Mouse (Mus musculus) heart, embryonic 12.5 days (tissue): ENCODE measurements around the gene Rnh1. TPM values are rescaled to one million over a fixed set of nuclear protein-coding genes. Genes with fewer than 3 reads are reported as not detected.

ENCODE experiments used
- ATAC-seq: fragments of 200-750 bp; cut with Nextera tagmentation; 2 replicates; pipeline ENCODE4 v1.8.0; 2017; ENCODE audit warnings: moderate TSS enrichment, moderate library complexity; ENCODE audit not compliant: insufficient number of reproducible peaks, low FRiP score
- H3K27ac ChIP-seq: fragments of 300-500 bp; sonication (generic); 2 replicates; pipeline ENCODE4 v1.5.1; 2016; ENCODE audit warnings: mild to moderate bottlenecking, moderate library complexity; ENCODE audit not compliant: poor library complexity, severe bottlenecking
- H3K27me3 ChIP-seq: fragments of 300-500 bp; sonication (generic); replicated peaks from 2 replicates; pipeline ENCODE4 v1.6.1; 2016; ENCODE audit warnings: mild to moderate bottlenecking, moderate library complexity
- H3K36me3 ChIP-seq: fragments of 300-500 bp; sonication (generic); 2 replicates; pipeline ENCODE4 v1.6.1; 2016; ENCODE audit warnings: mild to moderate bottlenecking, moderate library complexity
- H3K4me1 ChIP-seq: fragments of 300-500 bp; sonication (generic); replicated peaks from 2 replicates; pipeline ENCODE4 v1.6.1; 2016; ENCODE audit warnings: mild to moderate bottlenecking
- H3K4me2 ChIP-seq: fragments of 300-500 bp; sonication (generic); 2 replicates; pipeline ENCODE4 v1.6.1; 2016; ENCODE audit warnings: mild to moderate bottlenecking, moderate library complexity
- H3K4me3 ChIP-seq: fragments of 300-500 bp; sonication (generic); 2 replicates; pipeline ENCODE4 v1.5.1; 2016; ENCODE audit warnings: mild to moderate bottlenecking
- H3K9ac ChIP-seq: fragments of 300-500 bp; sonication (generic); 2 replicates; pipeline ENCODE4 v1.6.1; 2016; ENCODE audit warnings: mild to moderate bottlenecking, moderate library complexity
- H3K9me3 ChIP-seq: fragments of 300-500 bp; sonication (generic); replicated peaks from 2 replicates; pipeline ENCODE4 v1.6.1; 2016; ENCODE audit warnings: mild to moderate bottlenecking, moderate library complexity
- WGBS: fragments of 180-500 bp; shearing (Covaris S2); methylation state at CpG from one replicate; pipeline ENCODE4 v1.1.7; 2016; 5-methylcytosine and 5-hydroxymethylcytosine counted together
- polyA plus RNA-seq: library from polyadenylated mRNA; unstranded; fragments of >200 nt; fragmentation: Nextera tagmentation; extraction: Ambion mirVana; gene quantifications from 2 replicates; pipeline ENCODE4 v1.2.1, GENCODE M21; 2016

The Rnh1 gene
- polyA plus RNA-seq, 1 experiment from 2014 or later, result 82.4 TPM

DNA sequence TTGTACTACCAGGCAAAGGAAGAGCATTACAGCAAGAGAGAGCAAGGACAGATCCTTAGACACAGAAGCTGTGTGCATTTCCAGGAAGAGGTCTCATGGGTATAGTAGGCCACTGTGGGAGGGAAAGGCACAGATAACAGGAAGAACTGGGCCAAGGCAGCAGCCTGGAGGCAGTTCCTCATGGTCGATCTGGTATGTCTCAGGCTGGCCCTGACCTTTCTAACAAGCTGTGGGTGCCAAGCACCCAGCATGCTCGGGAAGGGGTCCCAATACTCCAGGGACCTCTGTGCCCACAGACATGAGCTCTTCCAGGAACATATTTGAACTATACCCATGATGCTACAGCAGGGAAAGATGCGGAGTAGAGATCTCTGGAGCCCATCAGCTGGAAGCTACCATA lies 31.9 kb upstream of the Rnh1 start:
- 66% methylated on average over 3 of the region's 3 CpGs for WGBS
- Histone ChIP-seq H3K27me3 (no peaks in the 10 kb centered on the region), H3K9ac (no peak overlapping the region), H3K9me3 (no peaks in the 10 kb centered on the region), H3K4me2 (no peak overlapping the region), H3K4me1 (no peaks in the 10 kb centered on the region), H3K4me3 (no peak overlapping the region), H3K27ac (no peak overlapping the region), H3K36me3 (no peaks in the 10 kb centered on the region)
- no peak for ATAC-seq

DNA sequence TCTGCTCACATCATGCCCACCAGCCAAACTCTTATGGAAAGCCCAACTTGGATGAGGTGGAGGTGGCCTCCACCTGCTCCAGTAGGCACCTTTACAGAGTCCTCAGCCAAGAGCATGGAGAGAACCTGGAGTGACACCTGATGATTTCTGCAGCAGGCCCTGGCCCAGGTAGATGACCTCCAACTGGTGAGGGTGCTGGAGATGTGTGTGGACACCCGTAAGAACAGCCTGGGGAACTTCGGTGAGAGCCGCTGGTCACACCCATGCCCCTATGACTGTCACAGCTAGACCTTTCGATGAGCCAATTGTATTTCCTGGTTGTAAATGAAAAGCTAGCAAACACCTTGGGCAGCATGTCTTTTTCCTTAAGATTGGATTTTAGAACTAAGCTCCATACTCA lies 25.5 kb upstream of the Rnh1 start:
- H3K4me3 ChIP-seq, result no peak overlapping the region
- no peak for ATAC-seq
- WGBS, result 88% methylated on average over 4 of the region's 4 CpGs
- H3K27ac ChIP-seq, result no peak overlapping the region
- no peaks in the 10 kb centered on the region for H3K27me3 ChIP-seq
- no peak overlapping the region for H3K9ac ChIP-seq
- H3K36me3 ChIP-seq, result no peaks in the 10 kb centered on the region
- peaks cover 12% of the 10 kb centered on the region for H3K4me1 ChIP-seq
- no peak overlapping the region for H3K4me2 ChIP-seq
- H3K9me3 ChIP-seq, result no peaks in the 10 kb centered on the region

DNA sequence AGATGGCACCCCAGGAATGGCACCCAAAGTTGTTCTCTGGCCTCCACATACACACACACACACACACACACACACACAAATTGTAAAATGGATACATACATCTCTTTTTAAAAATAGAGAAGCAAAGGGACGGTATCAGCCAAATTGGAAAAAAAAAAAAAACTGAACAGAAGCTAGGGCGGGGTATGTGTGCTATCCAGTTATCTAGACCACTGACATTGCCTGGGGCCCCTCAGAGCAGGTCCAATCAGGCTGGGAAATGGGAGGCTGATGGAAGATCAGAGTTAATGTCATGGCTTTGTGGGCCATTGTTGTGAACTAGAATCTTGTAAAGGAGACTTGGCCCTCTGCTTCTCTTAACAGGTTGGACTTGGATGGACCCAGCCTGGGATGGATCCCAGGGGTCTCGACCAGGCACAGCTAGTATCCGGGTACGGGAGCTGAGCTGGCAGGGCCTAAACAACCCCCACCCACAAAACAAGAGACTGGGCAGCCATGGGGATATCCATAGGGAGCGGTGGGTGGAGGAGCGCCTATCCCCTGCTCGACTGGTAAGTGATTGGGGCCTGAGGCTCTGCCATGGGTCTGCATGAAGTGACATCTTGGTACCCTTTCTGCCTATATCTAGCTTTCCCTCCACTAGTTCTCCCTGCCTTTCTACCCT lies 24.1 kb upstream of the Rnh1 start:
- no peak for ATAC-seq
- H3K27me3 ChIP-seq, result no peaks in the 10 kb centered on the region
- H3K9ac ChIP-seq, result no peak overlapping the region
- H3K27ac ChIP-seq, result no peak overlapping the region
- H3K36me3 ChIP-seq, result peaks cover 6% of the 10 kb centered on the region
- no peaks in the 10 kb centered on the region for H3K9me3 ChIP-seq
- no peak overlapping the region for H3K4me3 ChIP-seq
- peaks cover 25% of the 10 kb centered on the region for H3K4me1 ChIP-seq
- no peak overlapping the region for H3K4me2 ChIP-seq
- WGBS, result 81% methylated on average over 8 of the region's 8 CpGs

DNA sequence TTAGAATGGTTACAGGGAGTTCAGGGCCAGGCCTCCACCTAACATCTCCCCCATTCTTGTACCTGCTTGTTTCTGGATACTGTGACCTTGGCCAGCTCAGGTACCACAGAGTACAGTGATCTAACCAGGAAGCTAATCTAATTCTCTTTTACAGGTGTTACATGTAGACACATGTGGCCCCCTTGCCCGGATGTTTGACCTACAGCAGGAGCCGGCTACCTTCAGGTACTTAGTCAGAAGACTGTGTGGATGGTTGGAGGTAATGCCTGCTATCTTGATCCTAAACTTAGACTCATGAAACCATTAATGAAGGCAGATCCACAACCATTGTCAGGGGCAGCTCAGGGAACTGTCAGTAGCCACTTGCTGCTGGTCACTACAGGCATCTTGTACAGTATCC lies 23.1 kb upstream of the Rnh1 start:
- Histone ChIP-seq H3K4me1 (peaks cover 35% of the 10 kb centered on the region), H3K9ac (no peak overlapping the region), H3K36me3 (peaks cover 16% of the 10 kb centered on the region), H3K4me2 (no peak overlapping the region), H3K9me3 (no peaks in the 10 kb centered on the region), H3K27ac (no peak overlapping the region), H3K4me3 (no peak overlapping the region), H3K27me3 (no peaks in the 10 kb centered on the region)
- ATAC-seq, result no peak
- WGBS, result 92% methylated on average over 2 of the region's 2 CpGs

DNA sequence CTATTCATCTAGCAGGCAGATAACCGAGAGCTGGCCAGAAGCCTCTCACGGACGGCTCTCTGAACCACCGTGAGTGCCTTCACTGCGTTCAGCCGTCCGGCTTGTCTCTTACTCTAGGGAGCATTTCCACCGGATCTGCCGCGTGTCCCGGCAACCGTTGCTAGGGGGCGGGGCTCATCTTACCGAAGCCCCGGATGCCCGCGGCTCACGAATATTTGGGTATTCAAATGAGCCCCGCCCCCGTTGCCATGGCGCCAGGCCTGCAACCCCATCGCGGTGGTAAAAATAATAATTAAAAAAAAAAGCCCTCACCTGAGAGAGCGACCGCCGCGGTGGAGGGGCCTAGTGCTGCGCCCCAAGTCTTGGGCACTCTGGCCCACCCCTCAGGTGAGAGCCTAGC lies 22.2 kb upstream of the Rnh1 start:
- Histone ChIP-seq H3K36me3 (peaks cover 25% of the 10 kb centered on the region), H3K4me3 (peak overlapping the region; percentile 89), H3K4me2 (peak overlapping the region; percentile 93), H3K4me1 (peaks cover 37% of the 10 kb centered on the region), H3K27me3 (no peaks in the 10 kb centered on the region), H3K9me3 (no peaks in the 10 kb centered on the region), H3K9ac (peak overlapping the region; percentile 70), H3K27ac (peak overlapping the region; percentile 78; the same call in 1 of the 2 replicates)
- WGBS, result under 1% methylated on average over 28 of the region's 28 CpGs
- peak; percentile 44 for ATAC-seq

DNA sequence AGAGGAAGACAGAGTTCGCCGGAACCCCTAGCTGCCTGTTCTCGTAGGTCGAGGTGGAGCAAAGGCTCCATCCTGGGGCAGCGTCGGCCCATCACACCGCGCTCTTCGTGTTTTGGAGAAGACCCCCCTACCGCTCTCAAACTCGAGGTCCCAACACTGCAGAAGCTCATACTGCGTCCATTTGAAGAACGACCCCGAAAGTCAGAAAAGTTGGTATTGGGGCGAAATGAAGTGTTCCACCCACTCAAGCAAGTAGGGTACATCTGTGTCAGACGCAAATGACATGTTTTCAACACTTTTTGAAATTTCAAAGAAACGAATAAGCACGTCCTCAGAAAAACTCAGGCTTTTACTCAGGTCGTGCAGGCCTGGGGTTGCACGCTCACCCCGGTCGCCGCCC lies 21.8 kb upstream of the Rnh1 start:
- peaks cover 29% of the 10 kb centered on the region for H3K36me3 ChIP-seq
- H3K9ac ChIP-seq, result peak overlapping the region; percentile 70
- peaks cover 37% of the 10 kb centered on the region for H3K4me1 ChIP-seq
- no peaks in the 10 kb centered on the region for H3K27me3 ChIP-seq
- under 1% methylated on average over 23 of the region's 23 CpGs for WGBS
- H3K4me2 ChIP-seq, result peak overlapping the region; percentile 93
- no peaks in the 10 kb centered on the region for H3K9me3 ChIP-seq
- peak overlapping the region; percentile 78 for H3K27ac ChIP-seq
- no peak for ATAC-seq
- H3K4me3 ChIP-seq, result peak overlapping the region; percentile 89

DNA sequence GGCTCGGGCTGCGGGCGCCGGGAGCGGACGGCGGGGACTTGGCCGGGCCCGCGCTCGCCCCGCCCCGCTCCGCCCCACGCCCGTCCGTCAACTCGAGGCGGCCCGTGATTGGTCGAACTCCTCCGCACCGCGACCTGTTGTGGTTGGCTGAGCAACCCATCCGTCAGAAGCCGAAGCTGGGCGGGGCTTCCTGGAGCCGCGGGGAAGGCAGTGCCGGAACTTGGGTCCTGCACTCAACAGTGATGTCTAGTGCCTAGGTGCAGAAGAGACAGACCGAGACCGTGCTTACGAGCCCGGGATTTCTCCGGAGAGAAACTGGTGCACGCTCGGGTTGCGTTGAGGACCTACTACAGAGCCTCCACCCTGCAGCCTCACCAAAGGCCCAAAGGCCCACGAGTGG lies 21.3 kb upstream of the Rnh1 start, which contains the start of the genes Hras and Lrrc56:
Gene Hras, minus strand, starts transcription at position 58 of the 400 bp plus-strand sequence.
Gene Lrrc56, plus strand, starts transcription at position 210 of the 400 bp plus-strand sequence.
- Histone ChIP-seq H3K9me3 (no peaks in the 10 kb centered on the region), H3K27ac (peak within 1 kb of the TSS; percentile 78), H3K27me3 (no peaks in the 10 kb centered on the region), H3K9ac (peak within 1 kb of the TSS; percentile 98), H3K4me2 (peak within 1 kb of the TSS; percentile 93), H3K4me3 (peak within 1 kb of the TSS; percentile 89), H3K36me3 (peaks cover 34% of the 10 kb centered on the region), H3K4me1 (peaks cover 34% of the 10 kb centered on the region)
- peak; percentile 97 for ATAC-seq
- 0% methylated on average over 29 of the region's 39 CpGs for WGBS

DNA sequence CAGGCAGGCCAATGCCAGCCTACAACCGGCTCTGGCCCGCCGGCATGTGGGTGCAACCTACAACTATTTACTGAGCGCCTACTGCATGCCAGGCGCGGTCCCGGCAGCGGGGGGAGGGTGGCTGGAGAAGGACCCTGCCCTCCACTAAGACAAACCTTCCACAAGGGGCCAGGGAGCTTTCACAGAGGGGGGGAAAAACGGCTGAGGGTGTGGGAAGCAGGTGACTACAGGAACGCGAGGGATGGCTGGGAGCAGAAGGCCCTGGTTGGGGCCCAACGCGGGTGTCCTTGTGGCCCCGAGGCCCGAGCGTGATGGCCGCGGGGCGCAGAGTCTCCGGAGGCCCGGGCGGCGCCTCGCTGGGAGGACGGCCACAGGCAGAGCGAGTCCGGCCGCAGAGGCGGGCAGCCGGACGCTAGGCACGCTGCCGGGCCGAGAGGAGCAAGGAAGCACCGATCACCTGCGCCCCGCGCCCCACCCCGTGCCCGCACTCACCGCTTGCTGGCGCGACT lies 20.7 kb upstream of the Rnh1 start:
- no peak for ATAC-seq
- under 1% methylated on average over 43 of the region's 43 CpGs for WGBS
- peaks cover 37% of the 10 kb centered on the region for H3K36me3 ChIP-seq
- no peaks in the 10 kb centered on the region for H3K9me3 ChIP-seq
- H3K27ac ChIP-seq, result peak overlapping the region; percentile 65
- H3K9ac ChIP-seq, result peak overlapping the region; percentile 98
- H3K4me1 ChIP-seq, result peaks cover 33% of the 10 kb centered on the region
- peak overlapping the region; percentile 93 for H3K4me2 ChIP-seq
- peak overlapping the region; percentile 89 for H3K4me3 ChIP-seq
- no peaks in the 10 kb centered on the region for H3K27me3 ChIP-seq

DNA sequence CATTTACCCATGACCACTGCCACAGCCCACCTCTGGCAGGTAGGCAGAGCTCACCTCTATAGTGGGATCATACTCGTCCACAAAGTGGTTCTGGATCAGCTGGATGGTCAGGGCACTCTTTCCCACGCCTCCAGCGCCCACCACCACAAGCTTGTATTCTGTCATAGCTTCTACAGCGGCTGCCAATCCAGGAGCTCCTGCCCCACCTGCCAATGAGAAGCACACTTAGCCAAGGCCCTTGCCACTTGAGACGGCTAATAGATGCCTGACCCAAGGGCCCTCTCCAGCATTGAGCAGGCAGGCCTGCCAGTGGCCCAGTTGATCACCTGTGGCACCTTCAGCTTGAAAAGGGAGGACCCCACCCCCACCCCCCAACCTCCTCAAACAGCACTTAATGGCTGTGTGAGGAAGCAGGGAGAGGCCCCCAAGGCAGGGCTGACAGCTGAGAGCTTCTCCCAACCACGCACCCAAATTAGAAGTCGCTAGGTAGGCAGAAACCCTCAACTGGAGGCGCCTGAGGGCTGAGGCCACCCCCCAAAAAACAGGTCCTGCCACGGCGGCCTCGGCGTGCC lies 20.2 kb upstream of the Rnh1 start:
- H3K27me3 ChIP-seq, result no peaks in the 10 kb centered on the region
- H3K36me3 ChIP-seq, result peaks cover 37% of the 10 kb centered on the region
- peaks cover 33% of the 10 kb centered on the region for H3K4me1 ChIP-seq
- WGBS, result 26% methylated on average over 12 of the region's 12 CpGs
- ATAC-seq, result no peak
- H3K9me3 ChIP-seq, result no peaks in the 10 kb centered on the region
- peak overlapping the region; percentile 65 for H3K27ac ChIP-seq
- H3K9ac ChIP-seq, result peak overlapping the region; percentile 98
- peak overlapping the region; percentile 89 for H3K4me3 ChIP-seq
- H3K4me2 ChIP-seq, result peak overlapping the region; percentile 93

DNA sequence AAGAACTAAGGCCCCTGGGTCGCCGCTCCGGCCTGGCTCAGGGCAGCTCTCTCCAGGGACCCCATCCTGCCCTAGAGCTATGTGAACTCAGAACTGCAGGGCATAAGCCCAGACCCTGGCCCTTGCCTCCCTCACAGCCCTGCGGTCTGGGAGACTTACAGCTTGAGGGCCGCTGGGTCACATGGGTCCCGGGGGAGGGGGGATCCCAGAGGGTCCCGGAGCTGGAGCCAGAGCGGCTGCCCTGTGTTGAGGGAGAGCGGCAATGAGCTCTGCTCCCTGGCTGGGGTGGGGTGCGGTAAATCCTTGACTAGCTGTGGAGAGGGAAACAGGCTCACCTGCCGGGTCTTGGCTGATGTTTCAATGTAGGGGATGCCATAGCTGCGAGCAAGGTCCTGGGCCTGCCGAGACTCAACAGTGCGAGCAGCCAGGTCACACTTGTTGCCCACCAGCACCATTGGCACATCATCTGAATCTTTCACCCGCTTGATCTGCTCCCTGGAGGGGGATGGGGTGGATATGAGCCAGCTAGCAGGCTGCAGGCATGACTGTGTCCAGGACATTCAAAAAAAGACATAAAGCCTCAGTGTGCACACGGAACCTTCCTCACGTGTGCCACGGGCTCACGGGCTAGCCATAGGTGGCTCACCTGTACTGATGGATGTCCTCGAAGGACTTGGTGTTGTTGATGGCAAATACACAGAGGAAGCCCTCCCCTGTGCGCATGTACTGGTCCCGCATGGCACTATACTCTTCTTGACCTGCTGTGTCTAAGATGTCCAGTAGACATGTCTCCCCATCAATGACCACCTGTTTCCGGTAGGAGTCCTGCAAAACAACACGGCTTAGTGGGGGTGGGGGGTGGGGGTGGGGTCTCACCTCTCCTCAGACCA lies 19.4 kb upstream of the Rnh1 start:
- Histone ChIP-seq H3K4me2 (peak overlapping the region; percentile 93), H3K36me3 (peaks cover 37% of the 10 kb centered on the region), H3K9me3 (no peaks in the 10 kb centered on the region), H3K4me3 (peak overlapping the region; percentile 89; the same call in 1 of the 2 replicates), H3K27ac (no peak overlapping the region), H3K27me3 (no peaks in the 10 kb centered on the region), H3K9ac (peak overlapping the region; percentile 98; the same call in 1 of the 2 replicates), H3K4me1 (peaks cover 33% of the 10 kb centered on the region)
- no peak for ATAC-seq
- WGBS, result 90% methylated on average over 24 of the region's 24 CpGs

DNA sequence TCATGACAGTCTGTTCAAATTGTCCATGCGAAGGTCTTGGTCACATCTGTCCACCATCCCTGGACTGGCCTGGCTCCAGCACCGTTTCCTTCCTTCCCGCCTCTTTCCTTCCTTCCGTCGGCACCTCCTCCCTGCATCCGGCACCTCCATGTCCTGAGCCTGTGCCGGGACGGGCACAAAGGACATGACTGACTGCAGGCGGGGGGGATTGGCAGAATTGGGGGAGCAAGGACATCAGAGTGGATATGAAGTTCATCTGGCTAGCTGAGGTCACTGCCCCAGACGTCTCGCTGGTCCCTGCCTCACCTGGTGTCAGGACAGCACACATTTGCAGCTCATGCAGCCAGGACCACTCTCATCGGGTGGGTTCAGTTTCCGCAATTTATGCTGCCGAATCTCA lies 18.4 kb upstream of the Rnh1 start:
- H3K9me3 ChIP-seq, result no peaks in the 10 kb centered on the region
- no peaks in the 10 kb centered on the region for H3K27me3 ChIP-seq
- no peak overlapping the region for H3K27ac ChIP-seq
- no peak for ATAC-seq
- WGBS, result 80% methylated on average over 14 of the region's 14 CpGs
- peaks cover 37% of the 10 kb centered on the region for H3K36me3 ChIP-seq
- H3K9ac ChIP-seq, result 0 out of 2 replicates have a peak overlapping the region, but pooled peaks have one; percentile 2
- no peak overlapping the region for H3K4me3 ChIP-seq
- peaks cover 33% of the 10 kb centered on the region for H3K4me1 ChIP-seq
- no peak overlapping the region for H3K4me2 ChIP-seq
